Mouse (Mus musculus): ENCODE results near the gene Krt17. TPM values are rescaled to one million over a fixed set of nuclear protein-coding genes. Genes with fewer than 3 reads are reported as not detected.

Krt17 gene
- polyA plus RNA-seq, 1 experiment from 2014 or later = 11.6 TPM

DNA sequence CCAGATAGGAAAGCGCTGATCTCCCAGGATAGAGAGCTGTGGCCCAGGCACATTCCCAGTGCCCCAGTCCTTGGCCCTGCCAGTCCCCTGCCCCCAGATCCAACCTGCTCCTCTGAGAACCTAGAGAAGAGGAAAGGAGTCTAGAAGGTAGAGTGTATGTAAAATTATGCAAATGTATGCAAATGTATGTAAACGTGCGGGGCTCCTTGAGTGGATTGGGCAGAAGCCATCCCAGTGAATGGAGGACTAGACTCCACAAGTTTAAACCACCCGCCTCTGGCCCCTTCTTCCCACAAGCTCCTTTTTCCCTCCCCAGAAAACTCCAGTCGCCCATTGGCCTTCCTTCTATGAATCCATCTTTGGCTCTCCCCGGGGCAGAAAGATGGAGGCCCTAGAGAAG lies 32.1 kb upstream of the Krt17 start:
- no peak overlapping the region for H3K27ac ChIP-seq (replicated peaks; ENCODE audit: low read depth, low read length)
- H3K4me3 ChIP-seq (ENCODE audit: low read depth, low read length) = no peak overlapping the region
- DNase-seq (ENCODE audit: low spot score) = no peak
- no peaks in the 10 kb centered on the region for H3K4me1 ChIP-seq (ENCODE audit: control insufficient read depth, insufficient read depth, low read length)
- H3K4me2 ChIP-seq (ENCODE audit: low read depth, severe bottlenecking) = no peak overlapping the region
- H3K9ac ChIP-seq (ENCODE audit: low read length) = no peak overlapping the region
- no peak for ATAC-seq (ENCODE audit: insufficient number of reproducible peaks, low FRiP score, low TSS enrichment, low read depth)
- H3K36me3 ChIP-seq (ENCODE audit: control insufficient read depth, insufficient read depth, low read length) = no peaks in the 10 kb centered on the region
- no peaks in the 10 kb centered on the region for H3K27me3 ChIP-seq (ENCODE audit: control insufficient read depth, insufficient read depth, low read length)
- 62% methylated on average over 6 of the region's 6 CpGs for WGBS
- no peaks in the 10 kb centered on the region for H3K9me3 ChIP-seq (ENCODE audit: control insufficient read depth, low read length)

DNA sequence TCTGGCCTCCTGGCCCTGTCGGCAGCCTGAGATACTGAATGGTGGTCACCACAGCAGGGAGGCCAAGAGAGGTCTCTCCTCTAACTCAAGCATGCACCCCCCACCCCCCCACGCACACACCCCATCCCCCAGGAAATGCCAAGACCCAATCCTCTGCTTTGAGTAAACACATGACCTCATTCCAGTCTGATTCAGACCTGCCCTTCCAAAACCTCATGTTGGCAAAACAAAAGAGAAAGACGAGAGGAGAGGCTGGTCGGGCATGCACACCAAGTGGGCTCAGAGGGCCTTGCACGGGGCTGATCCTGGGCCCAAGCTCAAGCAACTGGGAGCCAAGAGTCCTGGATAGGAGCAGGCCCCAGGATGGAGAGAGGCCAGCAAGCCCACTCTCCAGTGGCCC lies 29.4 kb upstream of the Krt17 start:
- Histone ChIP-seq H3K36me3 (ENCODE audit: control insufficient read depth, insufficient read depth, low read length) (no peaks in the 10 kb centered on the region), H3K9me3 (ENCODE audit: control insufficient read depth, low read length) (no peaks in the 10 kb centered on the region), H3K9ac (ENCODE audit: low read length) (no peak overlapping the region), H3K27me3 (ENCODE audit: control insufficient read depth, insufficient read depth, low read length) (no peaks in the 10 kb centered on the region), H3K4me2 (ENCODE audit: low read depth, severe bottlenecking) (no peak overlapping the region), H3K4me3 (ENCODE audit: low read depth, low read length) (no peak overlapping the region), H3K27ac (replicated peaks; ENCODE audit: low read depth, low read length) (no peak overlapping the region), H3K4me1 (ENCODE audit: control insufficient read depth, insufficient read depth, low read length) (no peaks in the 10 kb centered on the region)
- no peak for DNase-seq (ENCODE audit: low spot score)
- ATAC-seq (ENCODE audit: insufficient number of reproducible peaks, low FRiP score, low TSS enrichment, low read depth) = no peak
- 71% methylated on average over 5 of the region's 5 CpGs for WGBS

DNA sequence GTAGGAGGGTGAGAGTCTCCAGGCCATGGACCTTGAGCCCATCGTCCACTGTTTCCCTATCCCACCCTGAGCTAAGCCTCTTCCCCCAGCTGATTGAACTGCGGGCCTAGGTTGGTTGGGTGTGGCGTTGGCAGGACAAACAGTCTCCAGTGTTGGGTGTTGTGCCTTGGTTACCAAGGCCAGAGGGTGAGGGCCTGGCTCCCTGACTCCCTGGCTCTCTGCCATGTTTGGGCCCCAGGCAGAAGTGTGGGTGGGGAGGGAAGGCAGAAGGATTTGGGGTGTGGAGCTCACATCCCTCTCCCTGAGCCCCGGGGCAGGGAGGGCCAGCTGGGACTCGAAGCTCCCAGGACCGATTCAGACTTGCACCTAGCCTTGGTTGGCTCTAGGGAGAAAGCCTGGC lies 28.1 kb upstream of the Krt17 start:
- ATAC-seq (ENCODE audit: insufficient number of reproducible peaks, low FRiP score, low TSS enrichment, low read depth) = no peak
- H3K4me2 ChIP-seq (ENCODE audit: low read depth, severe bottlenecking) = no peak overlapping the region
- H3K4me1 ChIP-seq (ENCODE audit: control insufficient read depth, insufficient read depth, low read length) = no peaks in the 10 kb centered on the region
- H3K4me3 ChIP-seq (ENCODE audit: low read depth, low read length) = no peak overlapping the region
- H3K27ac ChIP-seq (replicated peaks; ENCODE audit: low read depth, low read length) = no peak overlapping the region
- DNase-seq (ENCODE audit: low spot score) = no peak
- H3K9ac ChIP-seq (ENCODE audit: low read length) = no peak overlapping the region
- H3K9me3 ChIP-seq (ENCODE audit: control insufficient read depth, low read length) = no peaks in the 10 kb centered on the region
- H3K36me3 ChIP-seq (ENCODE audit: control insufficient read depth, insufficient read depth, low read length) = no peaks in the 10 kb centered on the region
- WGBS = 84% methylated on average over 6 of the region's 6 CpGs
- H3K27me3 ChIP-seq (ENCODE audit: control insufficient read depth, insufficient read depth, low read length) = no peaks in the 10 kb centered on the region

DNA sequence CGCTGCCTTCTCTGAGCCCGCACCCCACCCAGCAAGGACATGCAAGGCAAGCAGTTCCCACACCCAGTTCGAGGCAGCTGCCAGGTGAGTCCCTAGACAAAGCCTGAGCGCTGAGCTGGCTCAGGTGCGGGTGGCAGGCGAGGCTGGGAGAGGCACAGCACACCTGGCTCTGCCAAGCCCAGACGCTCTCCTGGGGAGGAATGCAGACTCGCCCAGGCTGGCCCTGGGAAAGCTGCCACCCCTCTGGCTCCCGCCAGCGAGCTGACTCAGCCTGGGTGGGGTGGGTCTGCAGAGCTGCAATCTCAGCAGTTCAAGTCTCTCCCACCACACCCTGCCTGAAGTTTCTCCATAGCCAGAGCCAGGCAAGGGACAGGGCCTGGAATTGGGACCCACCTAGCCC lies 26.2 kb upstream of the Krt17 start:
- 37% methylated on average over 10 of the region's 10 CpGs for WGBS
- DNase-seq (ENCODE audit: low spot score) = no peak
- H3K27ac ChIP-seq (replicated peaks; ENCODE audit: low read depth, low read length) = no peak overlapping the region
- H3K36me3 ChIP-seq (ENCODE audit: control insufficient read depth, insufficient read depth, low read length) = no peaks in the 10 kb centered on the region
- no peaks in the 10 kb centered on the region for H3K4me1 ChIP-seq (ENCODE audit: control insufficient read depth, insufficient read depth, low read length)
- no peaks in the 10 kb centered on the region for H3K9me3 ChIP-seq (ENCODE audit: control insufficient read depth, low read length)
- H3K9ac ChIP-seq (ENCODE audit: low read length) = no peak overlapping the region
- ATAC-seq (ENCODE audit: insufficient number of reproducible peaks, low FRiP score, low TSS enrichment, low read depth) = no peak
- no peak overlapping the region for H3K4me2 ChIP-seq (ENCODE audit: low read depth, severe bottlenecking)
- no peak overlapping the region for H3K4me3 ChIP-seq (ENCODE audit: low read depth, low read length)
- no peaks in the 10 kb centered on the region for H3K27me3 ChIP-seq (ENCODE audit: control insufficient read depth, insufficient read depth, low read length)

DNA sequence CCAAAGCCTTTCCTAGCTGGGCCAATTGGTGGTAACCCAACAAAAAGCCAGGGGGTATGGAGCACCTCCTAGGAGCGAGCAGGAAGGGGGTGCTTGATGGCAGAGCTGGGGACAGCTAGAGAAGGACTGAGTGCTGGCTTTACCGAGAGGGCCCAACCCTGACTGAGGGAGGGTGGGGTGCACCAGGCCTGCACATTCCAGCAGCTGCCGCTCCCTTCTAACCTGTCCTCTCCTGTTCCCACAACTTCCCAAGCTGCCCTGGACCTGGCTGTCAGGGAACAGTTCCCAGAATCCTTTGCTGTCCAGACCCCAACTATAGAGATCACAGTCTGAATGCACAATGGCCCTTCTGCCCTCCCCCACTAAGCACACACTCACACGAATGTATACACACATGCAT lies 24.2 kb upstream of the Krt17 start:
- no peak overlapping the region for H3K4me2 ChIP-seq (ENCODE audit: low read depth, severe bottlenecking)
- H3K4me1 ChIP-seq (ENCODE audit: control insufficient read depth, insufficient read depth, low read length) = no peaks in the 10 kb centered on the region
- no peak overlapping the region for H3K4me3 ChIP-seq (ENCODE audit: low read depth, low read length)
- H3K9ac ChIP-seq (ENCODE audit: low read length) = no peak overlapping the region; the same call in 1 of the 2 replicates
- no peak overlapping the region for H3K27ac ChIP-seq (replicated peaks; ENCODE audit: low read depth, low read length)
- H3K36me3 ChIP-seq (ENCODE audit: control insufficient read depth, insufficient read depth, low read length) = no peaks in the 10 kb centered on the region
- DNase-seq (ENCODE audit: low spot score) (no peak), ATAC-seq (ENCODE audit: insufficient number of reproducible peaks, low FRiP score, low TSS enrichment, low read depth) (no peak)
- H3K27me3 ChIP-seq (ENCODE audit: control insufficient read depth, insufficient read depth, low read length) = no peaks in the 10 kb centered on the region
- 80% methylated on average over 4 of the region's 4 CpGs for WGBS
- no peaks in the 10 kb centered on the region for H3K9me3 ChIP-seq (ENCODE audit: control insufficient read depth, low read length)

DNA sequence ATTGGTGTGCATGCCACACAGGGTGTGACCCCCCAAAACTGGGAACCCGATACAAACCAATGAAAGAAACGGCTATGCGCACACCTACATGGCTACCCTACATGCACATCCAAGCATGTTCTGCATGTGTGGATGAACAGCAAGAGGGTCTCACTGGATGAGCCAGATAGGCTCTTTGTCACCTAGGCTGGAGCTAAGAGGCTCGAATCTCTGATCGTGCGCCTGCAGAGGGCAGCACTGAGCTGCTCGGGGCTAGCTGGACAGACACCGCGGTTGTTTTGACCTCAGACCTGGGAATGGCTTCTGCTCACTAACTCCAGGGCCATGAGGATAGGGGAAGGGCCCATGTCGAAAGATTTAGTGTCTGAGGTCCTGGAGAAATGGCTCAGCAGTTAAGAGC lies 21.7 kb upstream of the Krt17 start:
- Histone ChIP-seq H3K9me3 (ENCODE audit: control insufficient read depth, low read length) (no peaks in the 10 kb centered on the region), H3K4me1 (ENCODE audit: control insufficient read depth, insufficient read depth, low read length) (no peaks in the 10 kb centered on the region), H3K4me3 (ENCODE audit: low read depth, low read length) (no peak overlapping the region), H3K27me3 (ENCODE audit: control insufficient read depth, insufficient read depth, low read length) (no peaks in the 10 kb centered on the region), H3K27ac (replicated peaks; ENCODE audit: low read depth, low read length) (no peak overlapping the region), H3K4me2 (ENCODE audit: low read depth, severe bottlenecking) (no peak overlapping the region), H3K36me3 (ENCODE audit: control insufficient read depth, insufficient read depth, low read length) (no peaks in the 10 kb centered on the region), H3K9ac (ENCODE audit: low read length) (no peak overlapping the region)
- no peak for ATAC-seq (ENCODE audit: insufficient number of reproducible peaks, low FRiP score, low TSS enrichment, low read depth)
- DNase-seq (ENCODE audit: low spot score) = peak; percentile 88
- 21% methylated on average over 10 of the region's 10 CpGs for WGBS

DNA sequence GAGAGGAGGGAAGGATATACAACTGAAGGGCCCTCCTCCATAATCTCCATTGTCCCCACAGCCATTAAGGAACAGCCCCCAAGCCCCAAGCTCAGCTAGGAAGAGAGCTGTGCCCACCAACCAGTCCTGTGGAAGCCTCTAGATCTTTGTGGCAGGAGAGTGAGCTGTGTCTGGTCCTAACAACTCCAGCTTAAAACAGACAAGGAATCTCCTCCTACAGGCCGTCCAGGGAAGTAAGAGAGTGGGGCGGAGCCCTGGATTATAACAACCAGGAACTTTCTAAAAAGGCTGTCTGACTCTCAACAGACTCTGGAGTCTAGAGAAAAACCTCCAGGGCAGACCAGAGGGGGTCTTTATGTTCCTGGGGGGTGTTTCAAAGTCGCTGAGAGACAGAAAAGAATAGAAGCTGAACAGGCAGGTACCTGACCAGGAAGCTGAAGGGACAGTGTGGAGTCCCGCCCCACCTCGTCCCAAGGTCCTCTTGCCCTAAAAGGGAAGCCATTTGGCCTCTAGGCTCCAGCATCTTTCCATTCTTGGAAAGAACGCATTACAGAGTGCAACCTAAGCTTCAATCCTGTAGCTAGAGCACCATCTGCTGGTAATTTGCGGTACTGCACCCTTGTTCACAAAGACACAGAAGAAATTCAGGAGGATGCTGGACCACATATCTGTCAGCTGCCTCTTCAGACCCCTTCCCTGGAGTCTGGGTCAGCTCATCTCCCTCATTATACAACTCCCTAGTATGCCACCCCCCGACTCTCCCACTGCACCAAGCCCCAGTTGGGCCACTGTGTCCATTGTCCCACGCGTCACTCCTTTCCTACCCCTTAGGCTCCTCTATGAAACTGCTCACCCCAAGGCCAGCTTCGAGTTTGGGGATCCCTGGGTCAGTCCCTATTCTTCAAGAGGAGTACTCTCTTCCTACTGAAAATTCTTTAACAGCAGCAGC lies 21.0 kb upstream of the Krt17 start:
- ATAC-seq (ENCODE audit: insufficient number of reproducible peaks, low FRiP score, low TSS enrichment, low read depth) (no peak), DNase-seq (ENCODE audit: low spot score) (peak; percentile 96)
- 20% methylated on average over 11 of the region's 11 CpGs for WGBS
- Histone ChIP-seq H3K4me3 (ENCODE audit: low read depth, low read length) (no peak overlapping the region), H3K4me2 (ENCODE audit: low read depth, severe bottlenecking) (no peak overlapping the region), H3K36me3 (ENCODE audit: control insufficient read depth, insufficient read depth, low read length) (no peaks in the 10 kb centered on the region), H3K27me3 (ENCODE audit: control insufficient read depth, insufficient read depth, low read length) (no peaks in the 10 kb centered on the region), H3K9me3 (ENCODE audit: control insufficient read depth, low read length) (no peaks in the 10 kb centered on the region), H3K27ac (replicated peaks; ENCODE audit: low read depth, low read length) (no peak overlapping the region), H3K4me1 (ENCODE audit: control insufficient read depth, insufficient read depth, low read length) (no peaks in the 10 kb centered on the region), H3K9ac (ENCODE audit: low read length) (no peak overlapping the region)

DNA sequence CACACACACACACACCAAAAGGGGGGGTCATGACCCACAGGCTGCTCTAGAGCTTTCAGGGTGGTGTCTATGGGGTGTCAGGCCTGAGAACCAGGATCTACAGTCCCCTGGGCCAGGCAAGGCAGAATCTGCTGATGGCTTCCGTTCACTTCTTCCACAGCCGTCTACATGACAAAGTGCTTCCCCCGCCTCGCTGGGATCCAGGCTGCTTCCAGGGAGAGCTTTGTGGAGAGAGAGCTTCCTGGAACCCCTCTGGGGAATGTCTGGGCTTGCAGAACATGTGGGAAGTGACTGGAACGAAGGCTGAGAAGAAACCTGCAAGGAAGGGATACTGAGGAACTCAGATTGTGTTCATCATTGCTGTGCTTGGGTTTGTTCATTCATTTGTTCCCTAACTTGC lies 17.9 kb upstream of the Krt17 start:
- Histone ChIP-seq H3K27me3 (ENCODE audit: control insufficient read depth, insufficient read depth, low read length) (no peaks in the 10 kb centered on the region), H3K27ac (replicated peaks; ENCODE audit: low read depth, low read length) (no peak overlapping the region), H3K4me2 (ENCODE audit: low read depth, severe bottlenecking) (no peak overlapping the region), H3K9ac (ENCODE audit: low read length) (no peak overlapping the region), H3K4me1 (ENCODE audit: control insufficient read depth, insufficient read depth, low read length) (no peaks in the 10 kb centered on the region), H3K36me3 (ENCODE audit: control insufficient read depth, insufficient read depth, low read length) (no peaks in the 10 kb centered on the region), H3K4me3 (ENCODE audit: low read depth, low read length) (no peak overlapping the region), H3K9me3 (ENCODE audit: control insufficient read depth, low read length) (no peaks in the 10 kb centered on the region)
- no peak for ATAC-seq (ENCODE audit: insufficient number of reproducible peaks, low FRiP score, low TSS enrichment, low read depth)
- DNase-seq (ENCODE audit: low spot score) = no peak
- WGBS = 55% methylated on average over 5 of the region's 5 CpGs

Measured in limb, embryonic 11.5 days (tissue).